Mouse (Mus musculus) cerebellum, adult 11-12 months (tissue): Measurements from ENCODE around the gene 2310034G01Rik.

ENCODE experiments used
- DNase-seq: peaks from one replicate; pipeline ENCODE4 v3.0.0; 2022

The 2310034G01Rik gene

GRCm38 (mm10) chr19:46327531-46328064 is 22.5 kb downstream of the 2310034G01Rik start:
- no peak for DNase-seq

- peak; percentile 85 for DNase-seq
Observed at GRCm38 (mm10) chr19:46326756-46327305, 23.3 kb downstream of the 2310034G01Rik start, which contains the start of gene Psd. Gene Psd (minus strand): TSS chr19:46327156.

GRCm38 (mm10) chr19:46326019-46326755 is 23.9 kb downstream of the 2310034G01Rik start:
- DNase-seq, result peak; percentile 82

GRCm38 (mm10) chr19:46324918-46325317 is 25.2 kb downstream of the 2310034G01Rik start:
- DNase-seq, result no peak

GRCm38 (mm10) chr19:46324366-46324765 is 25.7 kb downstream of the 2310034G01Rik start:
- peak; percentile 62 for DNase-seq

- peak; percentile 56 for DNase-seq
Observed at GRCm38 (mm10) chr19:46323716-46324115, 26.4 kb downstream of the 2310034G01Rik start.

- peak; percentile 75 for DNase-seq
Observed at GRCm38 (mm10) chr19:46322996-46323572, 27.0 kb downstream of the 2310034G01Rik start.

- peak; percentile 76 for DNase-seq
Observed at GRCm38 (mm10) chr19:46322144-46322995, 27.7 kb downstream of the 2310034G01Rik start.

GRCm38 (mm10) chr19:46321101-46321943 is 28.8 kb downstream of the 2310034G01Rik start:
- peak; percentile 88 for DNase-seq

GRCm38 (mm10) chr19:46320076-46320785 is 29.9 kb downstream of the 2310034G01Rik start:
- peak; percentile 41 for DNase-seq

- DNase-seq, result peak; percentile 82
Observed at GRCm38 (mm10) chr19:46318586-46319378, 31.3 kb downstream of the 2310034G01Rik start.

- DNase-seq, result peak; percentile 68
Observed at GRCm38 (mm10) chr19:46318031-46318471, 32.1 kb downstream of the 2310034G01Rik start.

- DNase-seq, result peak; percentile 33
Observed at GRCm38 (mm10) chr19:46317546-46317885, 32.6 kb downstream of the 2310034G01Rik start.

- peak; percentile 53 for DNase-seq
Observed at GRCm38 (mm10) chr19:46316846-46317545, 33.1 kb downstream of the 2310034G01Rik start.

GRCm38 (mm10) chr19:46315752-46316610 is 34.1 kb downstream of the 2310034G01Rik start:
- DNase-seq, result peak; percentile 35

GRCm38 (mm10) chr19:46314872-46315742 is 35.0 kb downstream of the 2310034G01Rik start:
- DNase-seq, result peak; percentile 34

GRCm38 (mm10) chr19:46314151-46314601 is 35.9 kb downstream of the 2310034G01Rik start:
- peak; percentile 62 for DNase-seq
